Mouse (Mus musculus): ENCODE data around the gene Rnf214. TPM values are rescaled to one million over a fixed set of nuclear protein-coding genes. Genes with fewer than 3 reads are reported as not detected.

The Rnf214 gene
- total RNA-seq, 2 experiments from 2014 or later: 21.2 to 25.9 TPM

GRCm38 (mm10) chr9:45938952-45939637 is 32.4 kb upstream of the Rnf214 start:
- intact Hi-C loops (cut with DNase I; ENCODE audit: low total_unique reads): no loop called here
- DNase-seq: no peak

GRCm38 (mm10) chr9:45938088-45938487 is 31.4 kb upstream of the Rnf214 start:
- intact Hi-C loops (cut with DNase I; ENCODE audit: low total_unique reads): no loop called here
- DNase-seq: no peak

- intact Hi-C loops (cut with DNase I; ENCODE audit: low total_unique reads): loop anchor here (2.0 kb wide), 1 partner anchor 24 kb away; no protein-coding TSS in a partner anchor
Observed at GRCm38 (mm10) chr9:45936883-45937282, 30.2 kb upstream of the Rnf214 start.

GRCm38 (mm10) chr9:45935628-45936210 is 29.0 kb upstream of the Rnf214 start, which contains the start of gene Tagln:
TSS of gene Tagln (minus strand) at chr9:45936058.
- DNase-seq: no peak
- intact Hi-C loops (cut with DNase I; ENCODE audit: low total_unique reads): loop anchor here (2.0 kb wide), 1 partner anchor 23 kb away; no protein-coding TSS in a partner anchor

More at GRCm38 (mm10) chr9:45936883-45937282, 30.2 kb upstream of the Rnf214 start:
- DNase-seq: peak; percentile 66

GRCm38 (mm10) chr9:45932571-45933415 is 26.1 kb upstream of the Rnf214 start:
- intact Hi-C loops (cut with DNase I; ENCODE audit: low total_unique reads): no loop called here
- DNase-seq: no peak

GRCm38 (mm10) chr9:45931958-45932357 is 25.2 kb upstream of the Rnf214 start:
- intact Hi-C loops (cut with DNase I; ENCODE audit: low total_unique reads): no loop called here
- no peak for DNase-seq

- intact Hi-C loops (cut with DNase I; ENCODE audit: low total_unique reads): no loop called here
- DNase-seq: no peak
Observed at GRCm38 (mm10) chr9:45929285-45929684, 22.6 kb upstream of the Rnf214 start.

- no peak for DNase-seq
- intact Hi-C loops (cut with DNase I; ENCODE audit: low total_unique reads): no loop called here
Observed at GRCm38 (mm10) chr9:45919895-45920294, 13.2 kb upstream of the Rnf214 start.

GRCm38 (mm10) chr9:45917041-45917934 is 10.6 kb upstream of the Rnf214 start:
- intact Hi-C loops (cut with DNase I; ENCODE audit: low total_unique reads): no loop called here
- peak; percentile 76 for DNase-seq

- intact Hi-C loops (cut with DNase I; ENCODE audit: low total_unique reads): no loop called here
- DNase-seq: no peak
Observed at GRCm38 (mm10) chr9:45915659-45916058, 8.9 kb upstream of the Rnf214 start.

- peak; percentile 63 for DNase-seq
- intact Hi-C loops (cut with DNase I; ENCODE audit: low total_unique reads): loop anchor here (2.0 kb wide), 1 partner anchor 25 kb away; the partner anchor contains the start of gene Tagln
Observed at GRCm38 (mm10) chr9:45911673-45912072, 5.0 kb upstream of the Rnf214 start.

- intact Hi-C loops (cut with DNase I; ENCODE audit: low total_unique reads): no loop called here
- DNase-seq: no peak
Observed at GRCm38 (mm10) chr9:45910995-45911394, 4.3 kb upstream of the Rnf214 start.

GRCm38 (mm10) chr9:45907078-45907428 is 342 bp upstream of the Rnf214 start:
- DNase-seq: no peak
- intact Hi-C loops (cut with DNase I; ENCODE audit: low total_unique reads): no loop called here

- peak; percentile 28 for DNase-seq
- intact Hi-C loops (cut with DNase I; ENCODE audit: low total_unique reads): no loop called here
Observed at GRCm38 (mm10) chr9:45905811-45906237, 887 bp downstream of the Rnf214 start.

- intact Hi-C loops (cut with DNase I; ENCODE audit: low total_unique reads): no loop called here
- no peak for DNase-seq
Observed at GRCm38 (mm10) chr9:45905196-45905595, 1.5 kb downstream of the Rnf214 start.

GRCm38 (mm10) chr9:45893681-45894080 is 13.0 kb downstream of the Rnf214 start:
- intact Hi-C loops (cut with DNase I; ENCODE audit: low total_unique reads): no loop called here
- no peak for DNase-seq

- peak; percentile 26 for DNase-seq
Observed at GRCm38 (mm10) chr9:45877928-45878327, 28.8 kb downstream of the Rnf214 start.

GRCm38 (mm10) chr9:45870265-45870664 is 36.4 kb downstream of the Rnf214 start:
- DNase-seq: no peak
- intact Hi-C loops (cut with DNase I; ENCODE audit: low total_unique reads): no loop called here

More at GRCm38 (mm10) chr9:45877928-45878327, 28.8 kb downstream of the Rnf214 start:
- intact Hi-C loops (cut with DNase I; ENCODE audit: low total_unique reads): no loop called here

- no peak for DNase-seq
- intact Hi-C loops (cut with DNase I; ENCODE audit: low total_unique reads): no loop called here
Observed at GRCm38 (mm10) chr9:45869181-45869580, 37.5 kb downstream of the Rnf214 start.
